Mouse (Mus musculus): ENCODE results near the gene Fcgr4. TPM values are rescaled to one million over a fixed set of nuclear protein-coding genes. Genes with fewer than 3 reads are reported as not detected.

The Fcgr4 gene
- total and polyA plus RNA-seq, 3 experiments: not detected

DNA sequence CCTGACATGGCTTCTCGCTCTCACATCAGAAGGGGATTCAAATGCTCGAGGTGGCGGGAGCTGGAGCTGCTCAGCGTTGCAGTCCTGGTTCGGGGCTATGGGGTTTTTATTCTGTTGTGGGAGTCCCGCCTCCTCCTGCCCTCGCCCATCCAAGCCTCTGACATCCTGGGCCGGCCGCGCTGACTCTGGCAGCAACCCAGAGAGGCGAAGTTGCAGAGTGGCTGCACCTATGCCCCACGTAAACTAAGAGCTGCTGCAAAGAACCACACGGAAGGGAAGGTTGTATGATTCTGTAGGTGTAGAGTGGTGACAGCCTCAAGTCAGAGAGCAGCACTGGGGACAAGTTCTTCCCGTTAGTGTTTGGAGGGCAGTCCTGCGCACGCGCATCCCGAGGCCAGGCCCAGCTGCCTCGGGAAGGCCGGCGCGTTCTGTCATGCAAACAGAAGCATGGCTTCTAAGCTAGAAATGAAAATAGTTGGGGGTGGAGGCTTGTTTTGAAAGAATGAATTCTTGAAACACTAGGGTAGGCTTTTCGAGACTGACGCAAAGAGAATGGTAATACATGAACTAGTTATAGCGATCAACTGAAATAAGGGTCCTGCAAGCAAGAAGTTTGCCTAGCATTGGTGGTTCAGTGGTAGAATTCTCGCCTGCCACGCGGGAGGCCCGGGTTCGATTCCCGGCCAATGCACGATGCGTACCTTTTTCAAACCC lies 25.8 kb downstream of the Fcgr4 start:
- Histone ChIP-seq H3K4me3 (ENCODE audit: control insufficient read depth in 1 of 2, insufficient read depth in 1 of 2, low read depth in 2 of 2, low read length in 2 of 2) (peak overlapping the region; percentile 67 to 75), H3K27me3 (ENCODE audit: control insufficient read depth in 1 of 2, insufficient read depth in 2 of 2, low read length in 2 of 2) (no peaks in the 10 kb centered on the region), H3K4me1 (ENCODE audit: control insufficient read depth in 1 of 2, insufficient read depth in 2 of 2, low read length in 2 of 2) (peaks cover 0 to 10% of the 10 kb centered on the region in 2 experiments; a peak in 2 of 4 replicates), H3K9ac (ENCODE audit: control insufficient read depth, low read depth, low read length, poor library complexity, severe bottlenecking) (peak overlapping the region; percentile 88), H3K9me3 (replicated peaks; ENCODE audit: insufficient read depth, low read length) (no peaks in the 10 kb centered on the region), H3K36me3 (ENCODE audit: control insufficient read depth in 1 of 2, insufficient read depth in 2 of 2, low read length in 2 of 2) (peaks cover 0 to 3% of the 10 kb centered on the region in 2 experiments; a peak in 1 of 4 replicates), H3K27ac (ENCODE audit: control insufficient read depth, low read depth, low read length) (peak overlapping the region; percentile 96), H3K79me2 (ENCODE audit: control insufficient read depth, insufficient read depth, low read length, poor library complexity) (no peaks in the 10 kb centered on the region; the same call in 1 of the 2 replicates)
- peak; percentile 94 for DNase-seq (ENCODE audit: low read depth, low spot score)
- TF ChIP-seq USF1 (IDR thresholded peaks at IDR 0.05; ENCODE audit: low read depth, low read length) (no peak), CTCF (IDR thresholded peaks at IDR 0.05 in 2 of 3, conservative IDR thresholded peaks at IDR 0.05 in 1 of 3; ENCODE audit: control insufficient read depth in 1 of 3, insufficient read depth in 1 of 3, low read depth in 2 of 3, low read length in 3 of 3, poor library complexity in 1 of 3, severe bottlenecking in 1 of 3) (no peak), GABPA (IDR thresholded peaks at IDR 0.05; ENCODE audit: low read depth, low read length) (no peak), POLR2AphosphoS2 (IDR thresholded peaks at IDR 0.05; ENCODE audit: low read length) (no peak), RCOR1 (IDR thresholded peaks at IDR 0.05; ENCODE audit: low read depth, low read length) (no peak), ZMIZ1 (IDR thresholded peaks at IDR 0.05; ENCODE audit: low read depth, low read length) (no peak), BHLHE40 (IDR thresholded peaks at IDR 0.05; ENCODE audit: borderline replicate concordance, low read depth, low read length) (no peak), TBP (IDR thresholded peaks at IDR 0.05; ENCODE audit: low read depth, low read length) (peak; percentile 99), POLR2AphosphoS5 (IDR thresholded peaks at IDR 0.05; ENCODE audit: borderline replicate concordance, low read depth, low read length) (peak; percentile 93; the same call in 1 of the 2 replicates), TAL1 (IDR thresholded peaks at IDR 0.05; ENCODE audit: low read length) (peak; percentile 7; the same call in 1 of the 2 replicates), MAX (IDR thresholded peaks at IDR 0.05; ENCODE audit: low read length) (no peak), SIN3A (IDR thresholded peaks at IDR 0.05; ENCODE audit: low read length) (no peak), NRF1 (IDR thresholded peaks at IDR 0.05; ENCODE audit: insufficient read depth, low read depth, low read length, poor library complexity, severe bottlenecking) (no peak), JUND (IDR thresholded peaks at IDR 0.05; ENCODE audit: low read depth, low read length) (no peak), POLR2A (IDR thresholded peaks at IDR 0.05; ENCODE audit: control insufficient read depth in 1 of 2, insufficient read depth in 1 of 2, low read depth in 1 of 2, low read length in 2 of 2, poor library complexity in 1 of 2) (peak; percentile 74 to 83)

DNA sequence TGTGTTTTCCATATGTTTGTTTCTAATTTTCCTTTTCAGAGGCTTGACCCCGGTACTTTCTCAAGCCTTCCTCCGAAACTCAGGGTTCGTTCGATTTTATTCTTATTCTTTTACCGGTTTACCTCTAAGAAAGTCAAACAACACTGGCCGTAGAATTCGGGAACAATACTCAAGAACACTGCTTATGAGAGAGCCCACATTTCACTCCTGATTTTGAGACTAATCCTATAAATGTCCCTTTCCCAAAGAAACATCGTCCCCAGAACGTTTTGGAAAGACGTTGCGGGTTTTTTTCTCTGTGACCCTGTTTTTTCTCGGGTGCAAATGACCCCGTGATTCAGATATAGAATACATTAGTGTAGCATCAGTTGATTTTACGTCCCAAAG lies 26.4 kb downstream of the Fcgr4 start:
- TF ChIP-seq TBP (IDR thresholded peaks at IDR 0.05; ENCODE audit: low read depth, low read length) (0 out of 2 replicates have a peak, but pooled peaks have one; percentile 68), E2F4 (IDR thresholded peaks at IDR 0.05; ENCODE audit: borderline replicate concordance, low read depth, low read length) (no peak), NRF1 (IDR thresholded peaks at IDR 0.05; ENCODE audit: insufficient read depth, low read depth, low read length, poor library complexity, severe bottlenecking) (no peak), POLR2A (IDR thresholded peaks at IDR 0.05; ENCODE audit: control insufficient read depth in 1 of 2, insufficient read depth in 1 of 2, low read depth in 1 of 2, low read length in 2 of 2, poor library complexity in 1 of 2) (no peak), GABPA (IDR thresholded peaks at IDR 0.05; ENCODE audit: low read depth, low read length) (no peak)
- Histone ChIP-seq H3K9me3 (replicated peaks; ENCODE audit: insufficient read depth, low read length) (no peaks in the 10 kb centered on the region), H3K27me3 (ENCODE audit: control insufficient read depth in 1 of 2, insufficient read depth in 2 of 2, low read length in 2 of 2) (no peaks in the 10 kb centered on the region), H3K27ac (ENCODE audit: control insufficient read depth, low read depth, low read length) (peak overlapping the region; percentile 96), H3K9ac (ENCODE audit: control insufficient read depth, low read depth, low read length, poor library complexity, severe bottlenecking) (peak overlapping the region; percentile 88), H3K36me3 (ENCODE audit: control insufficient read depth in 1 of 2, insufficient read depth in 2 of 2, low read length in 2 of 2) (peaks cover 0 to 3% of the 10 kb centered on the region in 2 experiments; a peak in 1 of 4 replicates), H3K4me3 (ENCODE audit: control insufficient read depth in 1 of 2, insufficient read depth in 1 of 2, low read depth in 2 of 2, low read length in 2 of 2) (peak overlapping the region; percentile 67 to 75), H3K4me1 (ENCODE audit: control insufficient read depth in 1 of 2, insufficient read depth in 2 of 2, low read length in 2 of 2) (peaks cover 0 to 10% of the 10 kb centered on the region in 2 experiments; a peak in 2 of 4 replicates), H3K79me2 (ENCODE audit: control insufficient read depth, insufficient read depth, low read length, poor library complexity) (no peaks in the 10 kb centered on the region; the same call in 1 of the 2 replicates)
- DNase-seq (ENCODE audit: low read depth, low spot score): no peak

All from MEL (cell line).